Mouse (Mus musculus) intestine, embryonic 14.5 days (tissue): ENCODE data around the gene Lrriq3. TPM values are rescaled to one million over a fixed set of nuclear protein-coding genes. Genes with fewer than 3 reads are reported as not detected.

Source experiments
- ATAC-seq: fragments of 200-750 bp; cut with Nextera tagmentation; replicated peaks from 2 replicates; pipeline ENCODE4 v1.8.0; 2017; ENCODE audit warnings: low read depth, moderate number of reproducible peaks, moderate TSS enrichment, moderate library complexity; ENCODE audit not compliant: low FRiP score, low TSS enrichment
- DNase-seq: peaks from one replicate; pipeline ENCODE4 v3.0.0-alpha.2; 2018; ENCODE audit warnings: low spot score
- H3K27ac ChIP-seq: fragments of 300-500 bp; sonication (generic); 2 replicates; pipeline ENCODE4 v1.5.1; 2014; ENCODE audit warnings: low read depth, mild to moderate bottlenecking, control low read depth
- H3K27me3 ChIP-seq: fragments of 300-500 bp; sonication (generic); replicated peaks from 2 replicates; pipeline ENCODE4 v1.6.1; 2014; ENCODE audit warnings: low read length, control low read depth; ENCODE audit not compliant: control insufficient read depth, insufficient read depth
- H3K36me3 ChIP-seq: fragments of 300-500 bp; sonication (generic); 2 replicates; pipeline ENCODE4 v1.6.1; 2014; ENCODE audit warnings: low read length, control low read depth; ENCODE audit not compliant: control insufficient read depth, insufficient read depth
- H3K4me1 ChIP-seq: fragments of 300-500 bp; sonication (generic); replicated peaks from 2 replicates; pipeline ENCODE4 v1.6.1; 2014; ENCODE audit warnings: low read length, control low read depth, mixed read lengths; ENCODE audit not compliant: control insufficient read depth, insufficient read depth
- H3K4me2 ChIP-seq: fragments of 300-500 bp; sonication (generic); 2 replicates; pipeline ENCODE4 v1.6.1; 2014; ENCODE audit warnings: low read length
- H3K4me3 ChIP-seq: fragments of 300-500 bp; sonication (generic); 2 replicates; pipeline ENCODE4 v1.5.1; 2014; ENCODE audit warnings: low read depth, low read length, control low read depth, mixed read lengths
- H3K9ac ChIP-seq: fragments of 300-500 bp; sonication (generic); 2 replicates; pipeline ENCODE4 v1.6.1; 2014; ENCODE audit warnings: mild to moderate bottlenecking, low read length
- H3K9me3 ChIP-seq: fragments of 300-500 bp; sonication (generic); 2 replicates; pipeline ENCODE4 v1.6.1; 2016; ENCODE audit warnings: low read length, control low read depth; ENCODE audit not compliant: control insufficient read depth
- WGBS: fragments of 180-500 bp; shearing (Covaris S2); extraction: QIAGEN DNeasy Blood & Tissue Kit; methylation state at CpG from one replicate; pipeline ENCODE4 v1.1.7; 2014; 5-methylcytosine and 5-hydroxymethylcytosine counted together
- polyA plus RNA-seq: library from polyadenylated mRNA; unstranded; fragments of >200 nt; fragmentation: Nextera tagmentation; extraction: Ambion mirVana; gene quantifications from 2 replicates; pipeline ENCODE4 v1.2.1, GENCODE M21; 2014

The Lrriq3 gene
- polyA plus RNA-seq, 1 experiment from 2014 or later = 1.4 TPM

DNA sequence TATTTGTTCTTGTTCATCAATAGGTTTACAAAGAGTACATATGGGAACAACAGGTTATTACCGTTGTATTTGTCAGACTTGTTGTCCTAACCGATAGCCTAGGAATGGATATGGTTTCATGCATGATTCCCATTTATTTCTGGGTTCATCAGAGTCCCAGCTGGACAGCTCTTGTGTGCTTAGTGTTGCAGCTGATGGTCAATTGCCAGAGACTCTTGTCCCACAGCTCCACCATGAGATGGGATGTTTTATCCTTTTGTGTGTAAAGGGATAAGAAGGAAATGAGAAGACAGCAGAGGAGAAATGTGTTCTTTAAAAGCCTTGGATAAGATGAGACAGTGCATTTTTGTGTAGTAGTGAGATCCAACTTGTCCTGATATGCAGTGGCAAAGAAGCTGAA, 93.2 kb downstream of the Lrriq3 start:
- Histone ChIP-seq H3K4me2 (no peak overlapping the region), H3K27ac (no peak overlapping the region), H3K27me3 (no peaks in the 10 kb centered on the region), H3K9ac (no peak overlapping the region), H3K4me3 (no peak overlapping the region), H3K9me3 (no peaks in the 10 kb centered on the region), H3K36me3 (no peaks in the 10 kb centered on the region), H3K4me1 (no peaks in the 10 kb centered on the region)
- 77% methylated on average over 2 of the region's 2 CpGs for WGBS
- DNase-seq = no peak
- no peak for ATAC-seq

DNA sequence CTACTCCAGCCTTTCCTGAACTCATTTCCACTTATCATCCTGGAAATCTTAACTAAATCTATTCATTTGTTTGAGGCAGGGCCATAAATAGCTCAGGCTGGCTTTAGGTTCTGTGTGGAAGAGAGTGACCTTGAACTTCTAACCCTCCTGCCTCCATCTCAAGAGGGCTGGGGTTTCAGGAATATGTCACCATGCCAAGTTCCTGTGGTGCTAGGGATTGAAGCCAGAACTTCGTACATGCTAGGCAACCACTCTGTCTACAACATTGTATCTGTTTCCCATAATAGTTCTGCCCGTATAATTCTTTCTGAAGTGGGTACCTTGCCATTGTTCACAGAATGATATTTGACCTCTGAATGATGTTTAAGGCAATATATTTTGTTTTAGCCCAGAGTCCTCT, 95.6 kb downstream of the Lrriq3 start:
- H3K4me1 ChIP-seq = no peaks in the 10 kb centered on the region
- ATAC-seq (no peak), DNase-seq (no peak)
- H3K9ac ChIP-seq = no peak overlapping the region
- no peak overlapping the region for H3K4me3 ChIP-seq
- no peaks in the 10 kb centered on the region for H3K9me3 ChIP-seq
- H3K4me2 ChIP-seq = no peak overlapping the region
- no peaks in the 10 kb centered on the region for H3K27me3 ChIP-seq
- no peaks in the 10 kb centered on the region for H3K36me3 ChIP-seq
- WGBS = 69% methylated on average over 2 of the region's 2 CpGs
- H3K27ac ChIP-seq = no peak overlapping the region

DNA sequence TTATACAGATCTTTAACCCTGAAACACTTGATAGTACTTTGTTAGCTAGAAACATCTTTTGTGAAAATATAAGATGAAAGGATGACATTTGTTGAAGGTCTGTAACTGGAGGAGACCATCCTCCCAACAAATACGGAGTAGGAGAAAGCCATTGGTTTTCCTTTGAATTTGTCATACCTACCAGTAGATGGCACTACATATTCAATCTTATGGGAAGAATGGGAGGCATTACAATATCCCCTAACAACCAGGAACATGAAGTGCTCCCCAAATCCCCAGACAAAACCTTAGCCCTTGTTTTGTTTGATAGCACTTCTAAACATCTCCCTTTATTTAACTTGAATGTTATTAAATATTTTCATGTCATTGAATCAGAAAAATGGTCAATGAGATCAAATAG, 141.7 kb downstream of the Lrriq3 start:
- DNase-seq (no peak), ATAC-seq (no peak)
- H3K9ac ChIP-seq = no peak overlapping the region
- no peak overlapping the region for H3K4me2 ChIP-seq
- no peaks in the 10 kb centered on the region for H3K27me3 ChIP-seq
- WGBS = 7% methylated on average over 1 of the region's 1 CpGs
- no peaks in the 10 kb centered on the region for H3K36me3 ChIP-seq
- H3K4me3 ChIP-seq = no peak overlapping the region
- no peak overlapping the region for H3K27ac ChIP-seq
- no peaks in the 10 kb centered on the region for H3K4me1 ChIP-seq
- H3K9me3 ChIP-seq = no peaks in the 10 kb centered on the region

DNA sequence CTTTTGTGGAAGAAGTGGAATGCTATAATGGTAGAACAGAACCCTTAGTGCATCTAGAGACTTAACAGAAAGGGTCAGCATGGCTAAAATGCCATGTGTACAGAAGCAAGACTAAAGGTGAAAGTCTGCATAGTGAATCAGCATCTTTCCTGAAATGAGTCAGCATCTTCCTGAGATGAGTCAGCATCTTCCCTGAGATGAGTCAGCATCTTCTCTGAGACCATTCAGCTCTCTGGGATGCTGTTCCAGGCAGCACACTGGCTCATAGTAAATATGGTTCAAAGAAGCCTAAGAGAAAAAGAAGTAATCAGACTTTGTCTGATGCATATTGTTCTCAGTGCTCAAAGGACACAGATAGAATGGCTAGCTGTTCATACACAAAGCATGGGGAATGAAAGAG, 142.3 kb downstream of the Lrriq3 start:
- DNase-seq = no peak
- no peaks in the 10 kb centered on the region for H3K9me3 ChIP-seq
- H3K4me3 ChIP-seq = no peak overlapping the region
- ATAC-seq = no peak
- H3K4me1 ChIP-seq = no peaks in the 10 kb centered on the region
- H3K27me3 ChIP-seq = no peaks in the 10 kb centered on the region
- H3K4me2 ChIP-seq = no peak overlapping the region
- no peak overlapping the region for H3K9ac ChIP-seq
- H3K36me3 ChIP-seq = no peaks in the 10 kb centered on the region
- H3K27ac ChIP-seq = no peak overlapping the region

Other genes with a start within 250 kb of the Lrriq3 start
- gene Tnni3k, start 38.0 kb upstream of the Lrriq3 start, polyA plus RNA-seq = not detected in 2 replicates
- 17.7 and 18.3 TPM in 2 replicates for gene Fpgt, start within 50 bp of the Lrriq3 start, polyA plus RNA-seq